Mouse (Mus musculus) thymus, adult 2 months (tissue): ENCODE data around the gene Dscam.

Experiments used
- CTCF ChIP-seq: fragments of 200-500 bp; IDR thresholded peaks from 2 replicates; pipeline ENCODE4 v1.5.1; 2012; ENCODE audit warnings: mild to moderate bottlenecking, control low read depth, low read length, moderate library complexity, borderline replicate concordance; ENCODE audit not compliant: control insufficient read depth, poor library complexity, insufficient read depth; ENCODE audit errors: extremely low read depth
- POLR2A ChIP-seq: fragments of 200-500 bp; IDR thresholded peaks from 2 replicates; pipeline ENCODE4 v1.6.1; 2012; ENCODE audit warnings: mild to moderate bottlenecking, low read length, control low read depth, moderate library complexity; ENCODE audit not compliant: control insufficient read depth, poor library complexity, insufficient read depth; ENCODE audit errors: extremely low read depth

- TF ChIP-seq CTCF (no peak), POLR2A (no peak)
Measured at GRCm38 (mm10) chr16:96756994-96757393, 413.6 kb downstream of the Dscam start.
